Mouse (Mus musculus) retina, embryonic 14.5 days (tissue): ENCODE measurements at regions not wholly inside any gene's neighbourhood (a gene's known extent, or its start where the extent isn't known, plus 50 kb on each side); places are given as distances from the start of the nearest gene placed in this dataset.

Experiments used
- DNase-seq: peaks from one replicate; pipeline ENCODE4 v3.0.0-alpha.2; 2015; ENCODE audit warnings: low spot score

DNA sequence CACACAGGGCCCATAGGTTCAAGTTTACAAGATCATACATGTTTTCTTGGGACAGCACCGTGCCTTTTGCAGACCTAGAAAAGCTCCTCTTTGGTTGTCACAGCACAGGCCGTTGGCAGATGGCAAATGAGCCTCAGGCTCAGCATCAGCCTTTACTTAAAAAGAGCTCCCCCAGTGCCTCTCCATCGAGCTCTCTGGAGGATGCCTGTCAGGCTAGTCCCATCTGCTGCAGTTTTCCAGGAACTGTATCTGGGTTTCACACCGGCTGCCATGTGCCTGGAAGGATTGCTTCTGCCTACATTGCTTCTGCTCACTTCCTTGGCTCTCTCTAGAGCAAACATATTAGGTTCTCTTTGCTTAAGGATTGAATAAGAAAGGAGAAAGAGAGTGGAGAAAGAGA is 695.1 kb upstream of the Kirrel3 start:
- no peak for DNase-seq

DNA sequence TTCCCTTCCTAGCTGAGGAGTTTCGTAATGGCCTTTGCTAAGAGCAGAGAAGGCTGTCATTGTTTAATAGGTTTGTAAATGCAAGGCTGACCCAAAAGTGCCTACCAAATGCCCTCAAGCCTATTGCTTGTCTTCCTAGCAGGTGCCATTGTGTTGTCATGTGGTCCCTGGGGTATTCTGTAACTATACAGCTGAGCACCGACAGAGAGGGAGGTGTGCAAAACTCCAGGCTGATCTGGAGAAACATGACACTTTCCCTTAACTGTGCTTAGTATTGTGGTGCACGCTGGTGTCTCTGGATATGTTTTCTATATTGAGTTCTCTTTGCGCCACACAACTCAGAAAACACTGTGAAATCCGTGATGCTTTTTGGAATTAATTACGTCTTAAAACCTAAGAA is 685.4 kb upstream of the Kirrel3 start:
- no peak for DNase-seq

- no peak for DNase-seq
Measured at GRCm38 (mm10) chr9:33800763-33801162, 684.9 kb upstream of the Kirrel3 start.

DNA sequence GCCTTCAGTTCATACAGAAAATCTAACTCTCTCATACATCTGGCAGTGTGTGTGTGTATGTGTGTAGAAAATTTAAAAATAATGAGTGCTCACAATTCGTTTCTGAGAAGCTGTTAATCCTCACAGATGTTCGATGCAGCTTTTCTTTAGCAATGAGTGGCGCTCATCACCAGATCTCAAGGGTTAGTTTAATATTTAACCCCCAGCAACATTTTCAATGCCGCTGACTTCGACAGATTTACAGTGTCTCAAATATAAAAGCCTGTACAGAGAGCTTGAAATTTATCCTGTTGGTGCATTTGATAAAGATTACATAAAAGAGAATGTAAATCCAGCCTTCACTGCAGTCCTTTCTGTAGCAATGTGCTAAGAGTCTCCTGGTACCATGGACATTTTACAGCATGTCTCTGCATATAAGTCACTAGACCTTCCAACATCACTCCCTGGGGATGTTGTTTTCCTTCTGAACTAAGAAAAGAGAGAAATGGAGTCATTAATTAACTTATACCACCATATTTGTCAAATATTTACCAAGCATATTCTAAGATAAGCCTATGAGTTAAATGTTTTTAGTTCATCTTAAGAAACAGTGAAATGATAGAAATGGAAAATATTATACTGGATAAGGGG is 670.8 kb upstream of the Kirrel3 start:
- DNase-seq: no peak

DNA sequence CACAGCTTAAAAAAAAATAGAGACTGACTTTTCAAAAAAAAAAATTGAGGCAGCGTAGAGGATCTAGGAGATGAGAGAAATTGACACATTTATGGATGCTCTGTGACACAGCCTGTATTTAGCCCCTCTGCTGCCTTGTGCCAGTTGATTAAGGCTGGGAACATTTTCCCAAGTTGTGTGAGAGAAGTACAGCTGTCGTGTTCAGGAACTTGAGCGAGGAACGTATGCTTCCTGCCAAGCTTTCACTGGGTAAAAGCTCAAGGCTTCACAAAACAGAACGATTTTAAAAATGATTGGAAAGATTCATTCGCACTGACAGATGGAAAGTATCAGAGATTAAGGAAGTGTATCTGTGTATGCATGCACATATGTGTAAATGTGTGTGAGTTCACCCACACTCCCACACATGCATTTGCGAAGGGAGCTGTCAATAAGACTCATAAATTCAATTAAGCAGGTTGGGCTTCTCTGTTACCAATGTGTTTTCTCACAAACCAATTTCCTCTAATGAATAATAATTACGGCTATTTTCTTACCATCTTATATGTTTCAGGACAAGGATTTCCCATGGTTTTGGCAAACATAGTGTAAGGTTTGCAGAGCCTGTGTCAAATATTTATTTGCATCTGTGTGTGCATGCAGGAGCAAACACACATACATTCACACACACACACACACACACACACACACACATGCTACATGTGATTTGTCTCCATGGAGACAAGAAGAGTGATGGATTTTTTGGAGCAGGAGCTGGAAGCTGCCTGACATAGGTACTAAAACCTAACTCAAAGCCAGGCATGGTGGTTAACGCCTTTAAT is 662.9 kb upstream of the Kirrel3 start:
- DNase-seq: no peak

GRCm38 (mm10) chr9:33826116-33826515 is 659.6 kb upstream of the Kirrel3 start:
- DNase-seq: no peak

DNA sequence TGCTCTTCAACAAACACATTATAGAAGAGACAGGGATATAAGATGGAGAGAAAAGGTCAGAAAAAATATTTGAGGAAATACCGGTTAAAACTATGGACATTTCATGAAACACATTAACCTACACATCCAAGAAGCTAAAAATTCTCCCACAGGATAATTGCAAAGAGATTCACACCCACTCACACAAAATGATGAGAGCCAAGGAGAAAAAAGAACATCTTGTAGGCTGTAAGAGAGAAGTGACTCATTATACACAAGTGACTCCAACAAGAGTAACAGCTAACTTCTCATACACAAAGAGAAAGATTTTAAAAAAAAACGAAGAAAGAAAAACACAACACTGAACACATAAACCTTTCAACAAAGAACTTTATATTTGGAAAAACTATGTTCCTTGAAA is 658.3 kb upstream of the Kirrel3 start:
- no peak for DNase-seq

GRCm38 (mm10) chr9:33837666-33838380 is 647.9 kb upstream of the Kirrel3 start:
- no peak for DNase-seq

GRCm38 (mm10) chr9:33849623-33850022 is 636.1 kb upstream of the Kirrel3 start:
- no peak for DNase-seq

GRCm38 (mm10) chr9:33850024-33850423 is 635.7 kb upstream of the Kirrel3 start:
- no peak for DNase-seq

- DNase-seq: no peak
Measured at GRCm38 (mm10) chr9:33850993-33851392, 634.7 kb upstream of the Kirrel3 start.

DNA sequence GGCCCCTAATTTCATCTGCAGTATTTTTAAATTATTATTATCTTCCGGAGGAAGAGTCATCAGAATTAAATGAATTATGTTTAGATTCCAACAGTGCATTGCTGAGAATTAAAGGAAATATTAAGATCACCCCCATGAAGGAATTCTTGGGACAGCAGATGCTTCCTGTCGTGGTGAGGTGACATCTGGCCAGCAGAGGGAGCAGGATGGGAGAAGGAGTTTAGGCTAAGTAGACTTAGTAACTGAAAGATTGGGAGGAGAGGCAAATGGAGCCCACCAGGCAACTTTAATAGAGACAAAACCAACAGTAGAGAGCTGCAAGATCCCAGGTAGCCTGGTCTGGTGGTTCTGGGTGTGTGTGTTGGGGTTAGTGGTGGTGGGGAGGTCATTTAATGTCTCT is 629.5 kb upstream of the Kirrel3 start:
- DNase-seq: peak; percentile 50

DNA sequence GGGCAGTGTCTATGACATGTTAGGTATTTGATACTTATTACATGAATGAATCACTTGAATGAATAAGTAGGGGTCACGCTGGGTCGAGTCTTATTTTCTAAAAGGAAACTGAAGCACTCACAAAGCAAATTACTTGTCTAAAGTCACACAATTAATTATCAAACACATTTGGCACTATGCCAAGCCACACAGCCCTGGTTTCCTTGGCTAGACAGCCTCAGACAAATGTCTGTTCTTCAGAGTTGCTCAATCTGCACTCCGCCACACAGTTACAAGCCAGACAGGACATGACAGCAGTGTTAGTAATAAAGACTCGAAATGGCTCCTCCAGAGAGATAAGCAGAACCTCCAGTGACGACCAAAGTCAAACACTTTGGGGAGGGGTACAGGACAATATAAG is 627.2 kb upstream of the Kirrel3 start:
- peak; percentile 15 for DNase-seq

DNA sequence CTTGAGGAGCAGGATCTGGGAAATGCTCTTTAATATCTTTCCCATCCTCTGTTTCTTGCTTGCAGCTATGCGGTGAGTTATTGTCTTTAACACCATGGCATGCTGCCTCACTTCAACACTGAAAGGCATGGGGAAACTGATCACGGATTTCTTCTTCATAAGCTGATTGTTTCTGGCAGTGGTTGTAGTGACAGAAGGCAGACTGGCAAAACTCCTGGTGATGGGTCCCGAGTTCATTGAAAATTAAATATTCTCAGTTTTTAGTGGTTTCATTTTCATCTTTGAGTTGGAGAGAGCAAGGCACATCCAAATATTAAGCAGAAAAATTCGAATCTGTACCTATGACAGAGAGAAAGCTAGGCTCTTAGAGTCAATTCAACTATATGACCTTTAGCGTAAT is 617.0 kb upstream of the Kirrel3 start:
- DNase-seq: no peak

GRCm38 (mm10) chr9:33887279-33887678 is 598.4 kb upstream of the Kirrel3 start:
- peak; percentile 59 for DNase-seq

- DNase-seq: no peak
Measured at GRCm38 (mm10) chr9:33892001-33892400, 593.7 kb upstream of the Kirrel3 start.

- peak; percentile 25 for DNase-seq
Measured at GRCm38 (mm10) chr9:33901313-33902076, 584.2 kb upstream of the Kirrel3 start.

DNA sequence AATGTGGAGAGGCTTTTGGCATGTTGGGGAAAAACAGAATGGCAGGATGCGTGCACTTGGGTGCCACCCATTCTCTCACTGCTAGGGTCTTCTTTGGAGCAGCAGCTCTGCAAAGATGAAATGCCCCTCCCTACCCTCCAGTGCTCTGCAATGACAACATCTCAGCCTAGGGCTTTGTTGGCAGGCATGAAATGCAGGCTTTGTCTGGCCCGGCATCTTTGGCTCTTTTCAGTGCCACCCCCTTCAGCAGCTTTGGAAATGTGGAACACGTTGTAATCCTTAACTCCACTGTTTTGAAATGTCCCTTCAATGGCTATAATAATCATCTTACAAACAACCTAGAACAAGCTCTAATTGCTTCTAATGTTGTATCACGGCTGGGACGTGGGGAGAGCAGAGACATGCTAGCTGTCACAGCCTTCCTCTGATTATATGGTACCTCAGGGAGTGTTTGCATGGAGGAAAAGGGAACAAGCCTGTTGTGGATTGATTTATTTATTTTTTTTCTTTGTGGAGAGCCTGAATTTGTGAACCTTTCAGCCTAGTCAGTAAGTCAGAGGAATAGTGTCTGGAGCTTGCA is 581.6 kb upstream of the Kirrel3 start:
- no peak for DNase-seq

DNA sequence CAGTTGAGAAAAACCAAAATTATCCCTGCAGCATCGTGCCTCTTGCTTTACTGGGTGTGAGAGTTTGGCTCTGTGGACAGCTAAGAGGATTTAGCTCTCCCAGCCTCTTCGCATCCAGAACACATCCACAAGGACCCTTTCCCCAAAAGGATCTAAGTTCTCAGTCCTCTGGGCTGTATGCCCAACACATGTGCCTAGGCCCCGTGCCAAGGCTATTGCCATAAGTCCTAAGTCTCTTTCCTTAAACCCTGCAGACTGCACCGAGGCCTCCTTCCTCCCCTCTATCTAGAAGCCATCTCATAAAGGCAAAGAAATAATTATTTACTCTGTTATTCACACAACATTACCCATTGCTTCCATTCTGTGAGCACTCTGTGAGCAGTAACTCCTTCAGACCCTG is 570.8 kb upstream of the Kirrel3 start:
- DNase-seq: no peak

DNA sequence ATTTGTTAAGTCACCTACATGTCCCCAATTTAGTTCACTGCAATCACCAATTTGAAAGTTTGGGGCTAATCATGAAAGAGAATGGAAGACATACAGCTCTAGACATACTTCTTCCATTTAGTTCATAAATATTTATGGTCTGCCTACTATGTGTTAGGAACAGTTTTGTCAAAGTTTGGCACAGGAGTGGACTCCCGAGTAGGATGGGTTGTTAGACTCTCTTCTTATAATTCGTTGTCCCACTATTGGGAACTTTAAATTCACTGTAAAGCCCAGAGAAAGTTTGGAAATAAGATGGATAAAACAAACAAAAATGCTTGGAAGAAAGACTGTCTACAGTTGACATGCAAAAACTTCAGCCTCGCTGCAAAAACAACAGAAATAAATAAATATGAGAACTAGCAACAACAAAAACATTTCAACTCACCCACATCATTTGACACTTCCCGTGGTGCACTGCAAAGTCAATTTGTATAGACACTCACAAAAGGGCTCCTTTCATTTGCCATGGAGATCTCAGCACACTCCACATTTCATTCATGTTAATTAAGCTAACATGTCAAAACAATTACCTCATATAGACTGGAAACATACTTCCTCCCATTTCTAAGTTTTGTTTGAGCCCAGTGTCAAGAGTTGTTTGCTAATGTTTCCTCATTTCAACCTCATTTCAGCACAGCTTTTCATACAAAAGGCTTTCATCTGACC is 570.2 kb upstream of the Kirrel3 start:
- peak; percentile 65 for DNase-seq

DNA sequence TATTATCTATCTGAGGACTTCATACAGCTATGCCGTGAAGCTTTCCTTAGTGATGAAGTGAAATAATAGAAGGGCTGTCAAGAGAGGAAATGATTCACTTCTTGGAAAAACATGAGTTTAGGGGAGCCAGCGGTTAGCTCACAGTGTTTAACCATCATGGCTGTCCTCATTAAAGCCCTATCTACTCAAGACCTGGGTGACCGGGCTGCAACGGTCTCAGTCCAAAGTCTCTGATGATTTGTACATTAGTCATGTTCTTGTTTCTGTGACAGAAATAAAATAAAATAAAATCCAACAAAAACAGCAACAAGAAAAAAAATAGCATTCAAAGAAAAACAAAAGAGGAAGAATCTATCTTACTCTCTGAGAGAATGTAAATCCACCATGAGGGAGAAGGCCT is 555.4 kb upstream of the Kirrel3 start:
- no peak for DNase-seq
